Mouse (Mus musculus) left cerebral cortex, postnatal 25 days (tissue): ENCODE data around the gene Zc3hav1l. TPM values are rescaled to one million over a fixed set of nuclear protein-coding genes. Genes with fewer than 3 reads are reported as not detected.

Source experiments
- DNase-seq, 2 experiments: peaks; one replicate each; pipeline ENCODE4 v3.0.0; 2022; ENCODE audit warnings: low spot score in 2 of 2, mixed read lengths in 1 of 2
- intact Hi-C: fragments of 180-260 bp; cut with DNase I; formaldehyde crosslinking; loops from one replicate; pipeline ENCODE4 v1.15.1; 2025
- total RNA-seq, 2 experiments: library from RNA; stranded (reverse); gene quantifications; 2 replicates each; pipeline ENCODE4 v1.2.3; 2021

Gene Zc3hav1l
- total RNA-seq, result 1 to 10 TPM; 3.1 TPM

GRCm38 (mm10) chr6:38298761-38299401 is at the start of gene Zc3hav1l:
TSS of gene Zc3hav1l (minus strand) at chr6:38299259.
- intact Hi-C loops, result loop anchor here (5.0 kb wide), 1 partner anchor 107 kb away; no protein-coding TSS in a partner anchor
- DNase-seq, result peak; percentile 57 to 67

- DNase-seq, result no peak
- intact Hi-C loops, result no loop called here
Observed at GRCm38 (mm10) chr6:38347875-38348274, 48.8 kb upstream of the Zc3hav1l start.

GRCm38 (mm10) chr6:38345796-38346195 is 46.7 kb upstream of the Zc3hav1l start:
- DNase-seq, result no peak
- intact Hi-C loops, result no loop called here

GRCm38 (mm10) chr6:38344006-38344670 is 45.1 kb upstream of the Zc3hav1l start:
- no peak for DNase-seq
- intact Hi-C loops, result no loop called here

GRCm38 (mm10) chr6:38343581-38343980 is 44.5 kb upstream of the Zc3hav1l start:
- intact Hi-C loops, result no loop called here
- no peak for DNase-seq

- no peak for DNase-seq
- intact Hi-C loops, result no loop called here
Observed at GRCm38 (mm10) chr6:38342666-38342992, 43.6 kb upstream of the Zc3hav1l start.

- intact Hi-C loops, result no loop called here
- no peak for DNase-seq
Observed at GRCm38 (mm10) chr6:38341751-38342665, 42.9 kb upstream of the Zc3hav1l start.

GRCm38 (mm10) chr6:38339078-38339477 is 40.0 kb upstream of the Zc3hav1l start:
- no peak for DNase-seq
- intact Hi-C loops, result no loop called here

GRCm38 (mm10) chr6:38337951-38338350 is 38.9 kb upstream of the Zc3hav1l start:
- intact Hi-C loops, result no loop called here
- no peak for DNase-seq

GRCm38 (mm10) chr6:38337166-38337705 is 38.2 kb upstream of the Zc3hav1l start:
- no peak for DNase-seq
- intact Hi-C loops, result no loop called here

- intact Hi-C loops, result no loop called here
- DNase-seq, result no peak
Observed at GRCm38 (mm10) chr6:38335264-38335663, 36.2 kb upstream of the Zc3hav1l start.

GRCm38 (mm10) chr6:38326596-38326995 is 27.5 kb upstream of the Zc3hav1l start:
- intact Hi-C loops, result loop anchor here (1.0 kb wide), 1 partner anchor 166 kb away; no protein-coding TSS in a partner anchor
- peak; percentile 42 to 64 for DNase-seq

- intact Hi-C loops, result no loop called here
- no peak for DNase-seq
Observed at GRCm38 (mm10) chr6:38320621-38321020, 21.6 kb upstream of the Zc3hav1l start.

- no peak for DNase-seq
- intact Hi-C loops, result no loop called here
Observed at GRCm38 (mm10) chr6:38316050-38316449, 17.0 kb upstream of the Zc3hav1l start.

- intact Hi-C loops, result no loop called here
- no peak for DNase-seq
Observed at GRCm38 (mm10) chr6:38309741-38310140, 10.7 kb upstream of the Zc3hav1l start.

GRCm38 (mm10) chr6:38304981-38305380 is 5.9 kb upstream of the Zc3hav1l start:
- intact Hi-C loops, result no loop called here
- no peak for DNase-seq

- DNase-seq, result peak in 1 of 2 experiments; percentile 2
- intact Hi-C loops, result loop anchor here (5.0 kb wide), 1 partner anchor 106 kb away; no protein-coding TSS in a partner anchor
Observed at GRCm38 (mm10) chr6:38298246-38298635, 818 bp downstream of the Zc3hav1l start.

GRCm38 (mm10) chr6:38297580-38298245 is 1.3 kb downstream of the Zc3hav1l start:
- intact Hi-C loops, result loop anchor here (5.0 kb wide), 1 partner anchor 105 kb away; no protein-coding TSS in a partner anchor
- DNase-seq, result peak in 1 of 2 experiments; percentile 4

- DNase-seq, result no peak
- intact Hi-C loops, result no loop called here
Observed at GRCm38 (mm10) chr6:38293708-38294107, 5.4 kb downstream of the Zc3hav1l start.
